Mouse (Mus musculus) olfactory bulb, adult 2 months (tissue): ENCODE results near the gene Prkab2.

Experiments
- CTCF ChIP-seq: fragments of 200-500 bp; IDR thresholded peaks from 2 replicates; pipeline ENCODE4 v1.5.1; 2012; ENCODE audit warnings: low read depth, mild to moderate bottlenecking, low read length, moderate library complexity; ENCODE audit not compliant: insufficient read depth
- POLR2A ChIP-seq: fragments of 200-500 bp; IDR thresholded peaks from 2 replicates; pipeline ENCODE4 v1.6.1; 2012; ENCODE audit warnings: mild to moderate bottlenecking, low read depth, low read length, moderate library complexity; ENCODE audit not compliant: insufficient read depth

- TF ChIP-seq CTCF (no peak), POLR2A (no peak)
These were observed 48.7 kb upstream of the Prkab2 start for GRCm38 (mm10) chr3:97609201-97609844.
